Mouse (Mus musculus) liver (tissue): ENCODE data around the gene Iqschfp.

Experiments
- DNase-seq: peaks from one replicate; pipeline ENCODE4 v3.0.0-alpha.2; 2020; ENCODE audit warnings: mixed read lengths

Iqschfp gene

DNA sequence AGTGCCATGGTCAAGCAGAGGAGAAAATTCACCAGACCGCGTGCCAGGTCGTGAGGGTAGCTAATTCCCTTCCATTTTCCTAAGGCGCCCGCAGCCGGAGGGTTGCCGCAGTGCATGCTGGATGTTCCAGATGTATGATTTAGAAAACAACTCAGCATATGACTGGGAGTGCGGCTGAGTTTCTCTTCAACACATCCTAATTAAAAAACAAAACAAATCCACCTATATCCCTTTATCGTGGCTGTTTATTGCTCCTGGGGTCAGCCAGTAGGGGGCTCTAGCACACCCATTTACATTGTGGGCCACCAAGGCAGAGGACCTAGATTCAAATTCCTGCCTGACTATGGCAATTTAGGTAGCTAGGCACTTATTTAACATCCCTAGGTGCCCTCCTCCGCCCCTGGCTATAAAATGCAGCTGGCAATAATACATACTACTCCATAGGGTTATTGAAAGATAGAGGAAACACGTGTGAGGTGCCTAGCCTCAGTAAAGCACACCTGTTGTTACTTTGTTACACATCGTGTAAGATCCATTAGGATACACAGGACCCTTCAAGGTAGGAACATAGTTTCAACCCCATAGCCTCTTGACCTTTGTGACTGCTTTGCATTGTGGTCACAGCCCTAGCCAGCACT, 690.2 kb downstream of the Iqschfp start:
- no peak for DNase-seq

DNA sequence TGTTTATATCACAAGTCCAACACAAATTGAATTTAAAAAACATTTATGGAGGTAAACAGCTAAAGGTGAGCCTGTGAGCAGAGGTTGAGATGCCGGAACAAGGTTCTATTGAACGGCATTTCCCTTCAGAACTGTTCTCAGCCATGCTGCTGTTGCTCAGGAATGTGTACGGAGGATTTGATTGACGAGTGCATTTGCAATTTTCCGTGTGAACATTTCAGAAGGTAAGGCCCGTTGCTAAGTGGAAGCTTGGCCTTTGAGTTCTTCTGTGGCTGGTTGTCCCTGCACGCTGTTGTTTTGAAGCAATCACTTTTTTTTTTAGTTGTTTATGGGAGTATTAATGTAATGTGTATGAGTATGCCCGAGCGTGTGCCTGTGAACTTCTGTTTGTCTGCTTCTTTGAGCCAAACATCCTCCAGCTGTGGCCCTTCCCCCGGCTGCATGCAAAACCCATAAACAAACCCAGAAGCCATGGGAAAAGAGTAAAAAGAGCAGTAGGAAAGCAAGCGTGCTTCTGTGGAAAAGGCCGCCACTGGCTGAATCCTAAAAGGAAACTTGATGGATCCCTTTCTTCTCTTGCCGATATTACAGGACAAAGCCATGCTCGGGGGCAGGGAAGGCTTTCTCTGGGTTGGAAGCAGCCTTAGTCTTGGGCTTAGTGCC, 691.1 kb downstream of the Iqschfp start:
- DNase-seq, result no peak

DNA sequence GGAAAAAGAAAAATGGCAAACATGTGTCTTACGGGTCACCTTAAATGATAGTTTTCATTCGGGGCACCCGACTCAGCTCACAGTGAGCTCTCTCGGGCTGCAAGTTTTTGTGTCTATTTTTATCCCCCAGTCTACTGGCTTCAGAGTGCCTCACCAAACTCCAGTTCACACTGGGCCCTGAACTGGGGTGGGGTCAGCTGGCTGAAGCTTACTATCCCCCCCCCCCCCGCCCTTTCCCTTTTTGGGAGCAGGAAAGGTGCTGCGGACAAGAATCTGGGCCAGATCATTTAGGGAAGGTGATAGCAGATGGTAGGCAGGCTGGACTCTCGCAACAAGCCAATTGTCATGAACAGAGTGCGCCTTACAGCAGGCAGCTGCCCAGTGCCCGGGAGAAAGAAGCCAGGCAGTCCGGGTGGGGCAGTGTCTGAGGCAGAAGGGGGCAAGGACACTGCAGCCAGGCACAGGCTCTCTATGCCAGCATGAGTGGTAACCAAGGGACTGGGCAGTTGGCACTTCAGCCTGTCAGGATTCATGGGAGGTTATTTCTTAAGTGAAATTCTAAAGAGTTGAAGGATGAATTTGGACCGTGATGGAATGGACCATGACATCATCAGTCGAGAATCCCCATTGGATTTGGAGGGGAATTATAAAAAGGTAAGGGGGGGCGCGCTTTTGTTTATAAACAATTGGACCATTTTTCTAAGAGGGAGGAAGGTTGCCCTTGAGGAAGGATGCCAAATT, 691.9 kb downstream of the Iqschfp start:
- no peak for DNase-seq

DNA sequence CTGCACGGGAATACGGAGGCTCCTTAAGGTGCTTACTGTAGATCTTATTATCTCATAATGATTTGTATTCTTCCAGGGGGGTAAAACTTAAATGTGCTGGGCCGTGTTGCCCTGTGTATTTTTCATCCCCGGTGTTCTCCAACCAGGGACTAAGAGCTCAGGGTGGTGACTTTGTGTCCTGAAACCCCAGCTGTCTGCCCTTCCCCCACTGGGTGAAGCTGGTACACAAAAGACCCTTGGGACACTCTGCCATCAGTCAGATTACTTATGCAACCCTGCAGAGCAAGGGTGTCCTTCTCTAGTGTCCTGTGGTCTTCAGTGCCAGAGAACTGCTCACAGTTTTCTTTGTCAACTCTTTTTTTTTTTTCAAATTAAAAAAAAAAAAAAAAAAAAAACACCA, 693.2 kb downstream of the Iqschfp start:
- DNase-seq, result no peak

DNA sequence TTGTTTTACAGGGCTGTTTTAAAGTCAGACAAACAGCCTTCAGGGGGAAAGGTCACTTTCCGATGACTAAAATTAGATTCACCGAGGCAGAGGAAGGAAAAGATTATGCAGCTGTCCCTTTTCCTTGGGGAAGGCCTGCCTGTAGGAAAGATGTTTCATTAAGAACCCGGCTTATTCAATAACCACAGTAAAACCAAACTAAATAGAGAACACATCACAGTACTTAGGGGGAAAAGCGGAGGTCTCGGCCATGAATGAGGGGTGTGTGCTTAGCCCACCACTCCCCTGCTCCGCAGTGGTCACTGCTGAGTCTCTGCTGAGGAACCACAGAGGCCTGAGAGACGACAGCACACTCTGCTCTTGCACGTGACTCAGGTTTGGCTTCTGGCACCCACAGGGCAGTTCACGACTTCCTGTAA, 694.6 kb downstream of the Iqschfp start:
- DNase-seq, result no peak

DNA sequence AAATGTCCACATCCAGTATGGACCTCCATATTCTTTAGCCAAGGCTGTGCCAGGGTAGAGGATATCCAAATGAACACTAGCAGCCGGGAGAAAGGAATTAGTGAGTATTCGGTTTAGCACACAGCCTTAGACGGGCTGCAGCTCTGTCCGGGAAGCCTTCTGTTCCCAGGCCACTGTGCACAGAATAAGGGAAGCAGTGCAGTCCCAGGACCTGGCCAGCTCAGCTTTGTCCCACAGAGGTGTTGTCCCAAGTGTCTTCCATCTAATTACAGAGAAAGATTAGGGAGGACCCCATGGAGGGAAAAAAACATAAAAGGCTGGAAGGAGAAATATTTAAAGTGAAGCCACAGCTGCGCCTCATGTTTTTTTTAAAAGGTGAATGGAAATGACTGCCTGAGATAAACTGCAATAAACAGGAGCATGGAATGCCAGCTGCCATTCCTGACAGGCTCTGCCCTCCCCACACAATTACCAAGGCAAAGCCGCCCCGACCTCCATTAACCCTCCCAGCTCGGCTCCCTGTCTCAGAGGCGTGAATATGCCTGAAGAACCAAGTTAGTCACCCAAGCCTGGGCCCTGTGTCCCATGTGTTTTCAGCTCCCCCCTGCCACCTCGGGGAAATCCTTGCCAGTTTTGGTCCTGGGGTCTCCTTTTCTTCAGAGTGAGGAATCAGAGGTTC, 695.7 kb downstream of the Iqschfp start:
- no peak for DNase-seq

DNA sequence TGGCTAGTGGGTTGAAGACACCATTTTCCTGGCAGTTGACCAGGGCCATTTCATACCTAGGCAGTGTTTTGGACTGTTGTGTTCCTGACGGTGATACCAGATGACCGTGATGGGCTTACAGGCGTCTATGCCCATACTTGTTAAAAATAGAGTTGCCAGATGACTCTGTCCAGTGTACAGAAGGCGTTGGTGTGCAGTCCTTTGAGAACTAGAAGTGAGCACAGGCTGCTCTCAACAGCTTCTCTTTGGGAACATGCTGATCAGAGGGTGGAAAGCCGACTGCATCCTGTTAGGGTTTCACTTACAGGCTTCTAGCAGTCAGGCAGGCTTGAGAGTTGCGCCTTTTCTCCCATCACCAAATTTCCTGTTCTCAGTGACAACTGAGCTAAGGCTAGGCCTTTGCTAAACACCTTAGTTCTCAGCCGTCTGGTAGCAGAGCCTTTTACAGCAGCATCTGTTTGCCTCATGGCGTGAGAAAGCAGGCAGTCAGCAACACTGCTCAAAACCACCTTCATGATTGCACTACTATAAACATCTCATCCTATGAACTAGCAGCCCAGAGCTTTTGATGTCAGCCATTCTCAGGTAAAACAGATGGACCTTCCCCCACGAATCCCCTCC, 697.3 kb downstream of the Iqschfp start:
- DNase-seq, result no peak

DNA sequence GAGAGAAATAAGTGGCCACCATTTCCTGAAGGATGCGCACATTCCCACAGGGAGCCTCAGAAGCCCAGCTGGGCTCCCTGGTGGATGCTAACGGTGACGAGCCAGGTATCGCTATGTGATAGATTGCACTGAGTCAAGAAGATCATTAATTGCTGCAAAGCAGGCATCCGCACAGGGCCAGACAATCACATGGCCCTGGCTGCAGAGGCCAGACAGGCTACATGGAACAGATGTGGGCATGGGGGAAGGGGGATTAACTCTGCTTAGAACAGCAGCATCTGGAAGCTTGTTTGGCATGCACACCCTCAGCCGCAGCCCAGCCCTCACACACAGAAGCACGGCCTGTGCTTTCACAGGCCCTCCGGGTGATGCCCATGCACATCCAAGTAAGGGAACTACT, 698.4 kb downstream of the Iqschfp start:
- DNase-seq, result no peak

DNA sequence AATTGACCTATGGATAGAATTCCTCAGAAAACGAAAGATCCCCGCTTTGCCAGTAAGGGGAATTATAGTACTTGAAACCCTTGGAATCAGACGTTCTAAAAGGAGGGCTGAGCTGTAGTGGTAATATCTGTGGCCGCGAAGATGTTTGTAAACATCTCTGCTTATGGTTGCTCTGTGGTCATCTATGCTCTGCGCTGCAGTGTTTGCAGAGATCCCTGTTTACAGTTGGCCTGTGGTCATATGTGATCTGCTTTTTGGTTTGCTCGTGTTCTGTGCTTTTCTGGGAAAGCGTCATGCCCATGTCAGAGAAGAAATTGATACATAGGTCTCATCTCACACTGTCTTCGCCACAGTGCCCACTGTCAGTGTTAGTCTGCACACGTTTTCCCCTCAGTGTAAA, 700.5 kb downstream of the Iqschfp start:
- no peak for DNase-seq

DNA sequence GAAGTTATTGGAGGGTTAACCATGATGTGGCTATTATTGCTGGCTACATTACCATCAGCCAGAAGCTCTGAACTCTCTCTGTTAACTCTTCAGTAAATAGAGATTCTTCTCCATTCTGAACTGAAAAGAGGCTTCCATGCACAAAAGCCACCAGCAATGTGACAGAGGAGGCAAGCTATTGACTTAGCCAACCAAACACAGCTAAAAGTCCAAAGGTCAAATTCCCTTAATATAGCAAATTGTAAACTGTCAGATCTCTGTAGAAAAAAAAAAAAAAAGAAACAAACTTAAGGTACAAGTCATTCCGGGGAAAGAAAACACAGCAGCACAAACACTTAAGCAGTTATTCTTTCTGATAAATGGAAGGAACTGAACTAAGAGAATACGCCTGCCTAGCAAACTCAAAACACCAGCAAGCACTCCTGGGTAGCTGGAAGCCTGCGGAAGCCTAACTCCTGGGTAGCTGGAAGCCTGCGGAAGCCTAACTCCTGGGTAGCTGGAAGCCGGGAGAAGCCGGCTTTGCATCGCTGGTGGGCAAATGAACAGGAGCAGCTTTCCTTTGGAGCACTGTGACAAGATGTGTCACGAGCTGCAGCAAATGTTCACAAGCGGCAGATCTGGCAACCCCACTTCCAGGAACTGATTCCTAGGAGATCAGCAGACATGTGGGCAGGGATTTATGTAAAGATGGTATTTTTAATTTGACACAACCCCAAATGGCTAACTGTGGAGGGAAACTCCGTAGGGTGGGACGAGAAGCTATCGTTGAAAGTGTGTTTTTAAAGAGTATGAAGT, 701.2 kb downstream of the Iqschfp start:
- DNase-seq, result no peak

DNA sequence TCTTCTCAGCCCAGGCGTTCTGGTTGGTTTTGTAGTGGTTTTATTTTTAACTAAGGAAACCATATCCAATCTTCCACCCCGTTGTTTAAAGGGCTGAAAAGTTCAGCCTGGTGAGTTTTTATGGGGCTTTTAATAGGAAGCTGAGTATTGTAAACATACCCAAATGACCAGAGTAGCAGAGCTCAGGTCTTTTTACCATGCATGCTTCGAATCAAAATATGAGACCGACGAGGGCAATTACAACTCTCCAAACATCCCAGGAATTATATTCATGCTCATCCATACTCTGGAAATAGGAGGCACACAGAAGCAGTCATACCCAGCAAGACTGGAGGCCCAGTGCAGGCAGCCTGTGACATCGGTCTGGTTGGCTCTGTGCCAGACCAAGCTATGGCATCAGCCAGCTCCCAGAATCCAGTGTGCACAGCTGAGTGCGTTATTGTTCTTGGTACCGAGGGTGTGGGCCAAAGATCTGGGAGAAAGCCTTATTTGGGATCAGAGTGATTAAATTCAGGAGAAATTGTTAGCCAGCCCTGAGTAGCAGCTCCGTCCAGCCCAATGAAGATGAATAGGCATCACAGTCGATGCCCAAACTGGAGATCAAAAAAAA, 703.4 kb downstream of the Iqschfp start:
- DNase-seq, result no peak

DNA sequence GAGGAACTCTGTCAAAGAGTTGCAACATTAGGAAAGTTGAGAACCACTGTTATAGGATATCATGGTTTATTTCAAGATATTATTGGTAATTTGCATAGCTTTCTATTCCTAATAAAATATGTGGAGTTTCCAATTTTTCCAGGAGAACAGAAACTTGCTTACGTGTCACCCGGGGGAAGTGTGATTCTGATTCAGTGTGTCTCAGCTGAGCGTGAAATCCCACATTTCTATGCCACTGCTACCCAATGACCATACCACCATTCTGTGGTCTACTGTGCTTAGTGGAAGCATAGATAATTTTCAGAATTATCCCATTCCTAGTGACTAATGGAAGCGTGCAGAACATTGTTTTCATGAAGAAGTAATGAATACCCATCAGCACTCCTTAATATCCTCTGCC, 704.9 kb downstream of the Iqschfp start:
- DNase-seq, result no peak

DNA sequence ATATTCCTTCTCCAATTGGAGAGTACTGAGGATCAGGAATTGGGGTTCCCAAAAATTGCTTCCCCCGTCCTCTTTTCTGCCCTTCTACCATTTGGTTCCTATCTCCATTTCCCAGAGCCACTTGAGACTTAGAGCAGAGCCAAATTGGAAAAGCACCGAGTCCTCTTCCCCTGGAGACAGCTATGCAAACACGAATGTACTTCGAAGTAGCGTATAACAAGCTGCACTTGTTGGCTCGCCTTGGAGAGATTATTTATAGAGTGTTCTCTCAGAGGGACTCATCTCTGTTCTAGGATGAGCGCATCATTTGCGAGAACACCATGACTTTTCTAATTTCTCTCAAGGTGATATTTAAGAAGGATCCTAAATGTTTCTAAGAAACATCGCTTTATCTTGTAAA, 710.9 kb downstream of the Iqschfp start:
- no peak for DNase-seq

DNA sequence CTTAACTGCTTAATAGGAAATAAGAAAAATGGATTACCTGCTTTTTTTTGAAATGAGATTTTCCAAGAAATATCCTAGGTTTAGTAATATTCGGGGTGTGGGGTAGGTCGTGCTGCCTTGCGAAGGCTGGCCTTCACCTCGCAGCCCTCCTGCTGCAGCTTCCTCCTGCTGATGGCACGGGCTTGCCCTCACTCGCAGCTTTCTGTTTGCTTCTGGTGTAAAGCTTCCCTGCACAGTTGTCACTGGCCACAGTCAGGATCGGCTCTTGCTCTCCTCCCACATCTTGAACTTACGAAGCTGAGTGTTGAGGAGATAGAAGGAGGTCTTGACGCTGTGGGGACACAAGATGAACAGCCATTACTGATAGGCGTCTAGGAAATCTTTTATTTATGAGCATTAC, 712.4 kb downstream of the Iqschfp start:
- DNase-seq, result no peak

DNA sequence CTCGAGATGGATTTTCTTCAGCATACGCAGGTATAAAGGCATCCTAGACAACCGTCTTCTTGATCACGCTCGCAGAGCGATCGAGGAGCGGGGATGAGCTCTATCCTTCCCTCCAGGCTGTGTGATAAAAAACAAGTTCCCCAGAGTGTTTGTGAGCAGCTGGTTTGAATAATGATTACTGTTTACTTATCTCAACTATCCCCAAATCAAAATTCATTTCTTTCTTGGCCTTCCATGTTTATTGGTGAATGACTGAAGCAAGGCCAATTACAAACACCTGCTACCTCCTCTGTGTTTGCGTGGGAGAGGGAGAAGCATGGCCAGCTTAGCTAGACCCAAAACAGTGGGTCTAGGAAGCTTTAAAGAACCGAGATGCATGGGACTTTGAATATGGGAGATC, 712.9 kb downstream of the Iqschfp start:
- no peak for DNase-seq

DNA sequence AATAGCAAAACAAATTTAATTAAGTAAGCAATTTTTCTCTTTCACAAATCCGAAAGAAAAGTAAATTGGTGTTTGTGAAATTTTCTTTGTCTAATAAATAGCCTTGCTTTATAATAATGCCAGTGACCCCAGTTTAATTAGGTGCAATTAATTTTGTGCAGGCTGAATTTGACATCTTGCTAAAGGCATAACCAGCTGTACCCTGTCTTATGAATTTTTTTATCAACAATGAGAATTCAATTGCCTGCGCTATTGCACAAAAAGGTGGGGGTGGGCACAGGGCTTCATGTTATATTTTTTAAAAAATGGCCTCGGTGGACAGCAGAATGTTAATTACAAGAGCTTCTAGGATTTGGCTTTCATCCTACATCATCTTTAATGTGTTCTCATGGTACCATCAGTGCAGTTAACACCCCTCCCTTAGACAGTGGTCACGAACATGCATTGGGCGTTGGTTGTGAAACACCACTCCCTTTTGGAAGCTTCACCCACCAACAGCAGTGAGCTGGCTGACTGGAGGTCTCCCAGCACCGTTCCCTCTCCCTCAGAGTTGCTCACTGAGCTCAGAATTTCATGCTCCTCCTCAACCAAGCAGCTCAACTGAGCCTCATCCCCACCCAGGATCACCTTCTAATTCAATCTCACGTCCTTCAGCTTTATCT, 714.0 kb downstream of the Iqschfp start:
- DNase-seq, result no peak

DNA sequence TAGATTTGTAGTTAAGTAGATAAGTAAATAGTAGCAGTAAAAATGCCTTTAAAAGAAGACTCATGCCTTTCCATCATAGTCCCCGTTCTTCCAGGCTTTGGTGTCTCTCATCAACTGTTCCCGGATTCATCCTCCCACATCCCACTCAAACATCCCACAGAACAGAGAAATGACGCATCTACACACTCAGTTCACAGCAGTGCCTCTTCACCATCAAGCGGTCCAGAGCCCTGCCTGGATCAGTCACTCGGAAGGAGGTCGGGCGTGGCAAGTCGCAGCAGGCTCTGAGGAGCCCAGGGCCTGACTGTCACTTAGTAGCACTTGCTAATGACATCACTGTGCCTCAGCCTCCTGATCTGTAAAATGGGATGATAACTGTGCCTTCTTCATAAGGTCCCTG, 714.7 kb downstream of the Iqschfp start:
- no peak for DNase-seq

DNA sequence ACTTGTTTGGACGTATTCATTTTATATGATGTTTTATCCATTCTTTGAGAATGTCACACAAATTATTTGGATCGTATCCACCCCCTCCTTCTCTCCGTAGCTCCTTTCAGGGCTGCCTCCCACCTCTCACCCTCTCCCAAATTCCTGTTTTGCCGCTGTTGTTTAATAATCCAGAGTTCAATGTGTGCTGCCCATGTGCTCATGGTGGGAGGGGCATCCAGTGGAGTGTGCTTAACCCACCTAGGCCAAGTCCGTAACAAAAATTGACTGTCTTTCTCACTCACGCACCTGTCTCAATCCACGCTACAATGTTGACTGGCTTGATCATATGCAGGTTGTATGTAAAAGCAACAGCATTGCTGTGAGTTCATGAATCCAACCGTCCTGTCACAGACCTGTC, 715.3 kb downstream of the Iqschfp start:
- no peak for DNase-seq

DNA sequence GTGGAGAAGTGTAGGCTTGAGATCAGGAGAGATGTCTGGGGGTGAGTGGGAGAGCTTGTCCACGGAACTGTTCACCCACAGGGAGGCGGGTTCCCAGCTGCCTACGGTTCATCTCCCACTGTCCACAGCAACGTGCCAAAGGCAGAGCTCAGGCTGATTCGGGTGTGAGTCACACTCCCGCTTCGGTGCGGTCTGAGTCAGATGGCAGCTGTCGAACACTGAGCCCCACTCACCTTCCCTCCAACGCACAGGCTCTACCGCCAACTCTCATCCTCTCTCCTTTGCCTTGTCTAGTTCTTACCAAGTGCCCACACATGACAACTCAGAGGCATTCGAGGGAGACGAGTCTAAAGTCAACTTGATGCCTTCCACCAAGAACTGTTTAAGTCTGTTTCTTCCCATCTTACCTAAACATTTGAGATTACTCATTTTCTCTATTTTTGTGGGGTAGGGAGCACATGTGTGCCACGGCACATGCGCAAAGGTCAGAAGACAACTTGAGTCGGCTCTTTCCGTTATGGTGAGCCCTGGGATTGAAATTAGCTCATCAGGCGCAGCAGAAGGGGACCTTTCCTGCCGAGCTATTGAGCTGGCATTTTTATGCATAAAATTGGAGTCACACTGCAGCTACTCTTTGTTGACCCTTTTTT, 716.9 kb downstream of the Iqschfp start:
- no peak for DNase-seq

DNA sequence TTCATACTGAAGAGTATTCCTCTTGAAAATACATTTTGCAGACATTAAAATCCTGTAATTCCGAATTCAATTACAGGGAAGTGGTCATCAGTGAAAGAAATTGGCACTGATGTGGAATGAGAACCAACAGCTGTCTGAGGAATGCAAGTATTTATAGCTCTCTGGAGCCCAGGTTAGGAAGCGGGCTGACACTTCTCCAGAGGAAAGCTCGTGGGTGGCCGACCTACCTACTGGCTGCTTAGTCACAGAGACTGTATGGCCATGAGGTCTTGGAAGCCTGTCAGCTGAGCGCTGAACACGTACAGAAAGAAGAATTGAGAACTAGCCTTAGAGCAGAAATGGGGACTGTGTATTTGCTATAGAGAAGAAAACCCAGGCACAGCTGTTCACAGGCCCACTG, 718.0 kb downstream of the Iqschfp start:
- no peak for DNase-seq
